Mouse (Mus musculus): ENCODE measurements around the gene Dusp21.

DNA sequence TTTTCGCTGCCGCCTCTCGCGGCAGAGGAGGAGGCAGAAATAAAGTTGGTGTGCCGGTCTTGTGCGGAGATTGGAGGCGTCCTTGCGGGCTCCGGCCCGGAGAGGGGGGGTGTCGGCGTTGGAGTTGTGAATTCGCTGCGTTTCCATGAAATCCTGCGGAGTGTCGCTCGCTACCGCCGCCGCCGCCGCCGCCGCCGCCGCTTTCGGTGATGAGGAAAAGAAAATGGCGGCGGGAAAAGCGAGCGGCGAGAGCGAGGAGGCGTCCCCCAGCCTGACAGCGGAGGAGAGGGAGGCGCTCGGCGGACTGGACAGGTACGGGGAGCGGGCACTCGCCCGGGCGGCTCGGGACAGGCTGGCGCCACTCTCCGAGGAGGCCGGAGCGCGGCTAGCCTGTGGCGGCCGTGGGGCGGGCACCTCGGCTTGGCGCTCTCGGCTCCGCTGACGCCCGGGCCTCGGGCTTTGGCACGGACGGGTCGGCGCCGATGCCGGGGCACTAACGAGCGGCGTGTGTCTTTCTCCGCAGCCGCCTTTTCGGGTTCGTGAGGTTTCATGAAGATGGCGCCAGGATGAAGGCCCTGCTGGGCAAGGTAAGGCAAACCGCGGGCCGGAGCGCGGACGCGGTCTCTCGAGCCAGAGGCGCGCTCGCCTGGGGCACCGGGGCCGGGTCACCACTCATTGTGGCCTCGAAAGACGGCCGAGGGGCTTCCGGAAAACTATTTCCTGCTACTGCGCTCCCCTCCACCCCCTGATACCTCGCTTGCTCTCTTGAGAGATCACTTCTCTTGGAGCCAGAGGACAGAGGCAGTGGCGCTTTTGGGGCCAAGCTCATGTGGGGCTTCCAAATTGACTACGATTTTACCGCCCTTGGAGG is 17.4 kb downstream of the Dusp21 start:
- TF ChIP-seq EP300 (IDR thresholded peaks at IDR 0.05; ENCODE audit: low read depth): 0 out of 2 replicates have a peak, but pooled peaks have one; percentile 19
- TF ChIP-seq CTCF (IDR thresholded peaks at IDR 0.05; ENCODE audit: low read depth): no peak
